Mouse (Mus musculus): ENCODE data around the gene Hoxd4.

The Hoxd4 gene

DNA sequence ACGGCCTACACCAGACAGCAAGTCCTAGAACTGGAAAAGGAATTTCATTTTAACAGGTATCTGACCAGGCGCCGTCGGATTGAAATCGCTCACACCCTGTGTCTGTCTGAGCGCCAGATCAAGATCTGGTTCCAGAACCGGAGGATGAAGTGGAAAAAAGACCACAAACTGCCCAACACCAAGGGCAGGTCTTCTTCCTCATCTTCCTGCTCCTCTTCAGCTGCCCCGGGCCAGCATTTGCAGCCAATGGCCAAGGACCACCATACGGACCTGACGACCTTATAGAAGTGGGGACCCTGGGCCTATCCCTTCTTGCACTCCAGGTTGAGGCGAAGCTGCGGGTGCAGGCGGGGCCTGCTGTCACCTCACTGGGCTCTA, 16.6 kb downstream of the Hoxd4 start:
- no peak for DNase-seq (ENCODE audit: low spot score in 2 of 2)

DNA sequence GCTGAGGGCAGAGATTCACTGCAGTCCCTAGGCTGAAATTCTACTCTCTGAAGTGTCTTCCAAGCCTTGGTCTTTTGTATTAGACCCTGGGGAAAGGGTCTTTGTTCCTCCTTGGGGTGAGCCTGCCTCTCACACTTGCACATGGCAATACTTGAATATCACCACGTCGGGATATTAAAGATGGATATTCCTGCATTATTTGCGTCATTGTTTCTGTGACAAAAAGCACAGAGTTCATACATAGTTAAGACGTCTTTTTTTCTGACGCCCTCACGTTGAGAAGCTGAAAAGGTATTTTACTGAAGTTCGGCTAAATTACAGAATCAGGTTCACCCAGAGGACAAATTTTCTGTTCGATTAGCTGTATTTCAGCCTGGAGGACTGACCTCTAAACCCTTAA, 18.6 kb downstream of the Hoxd4 start:
- DNase-seq (ENCODE audit: low spot score in 2 of 2) = no peak

DNA sequence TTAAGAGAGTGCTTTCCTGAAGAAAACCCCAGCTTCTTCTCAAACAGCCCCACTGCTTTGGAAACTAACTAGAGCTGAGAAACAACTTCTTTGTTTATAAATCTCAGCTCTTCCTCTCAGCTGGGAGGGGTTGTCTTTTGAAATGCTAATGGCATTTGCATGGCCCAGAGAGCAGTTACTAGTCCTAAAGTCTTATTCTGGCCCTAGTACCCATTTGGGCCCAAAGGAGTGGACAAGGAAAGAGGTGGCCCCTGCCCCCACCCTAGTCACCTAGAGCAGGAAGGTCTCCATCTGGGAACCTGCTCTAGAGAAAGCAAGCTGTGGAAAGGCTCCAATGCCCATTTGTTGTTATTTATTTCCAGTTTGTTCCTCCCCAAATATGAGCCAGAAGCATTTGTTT, 19.3 kb downstream of the Hoxd4 start:
- no peak for DNase-seq (ENCODE audit: low spot score in 2 of 2)

DNA sequence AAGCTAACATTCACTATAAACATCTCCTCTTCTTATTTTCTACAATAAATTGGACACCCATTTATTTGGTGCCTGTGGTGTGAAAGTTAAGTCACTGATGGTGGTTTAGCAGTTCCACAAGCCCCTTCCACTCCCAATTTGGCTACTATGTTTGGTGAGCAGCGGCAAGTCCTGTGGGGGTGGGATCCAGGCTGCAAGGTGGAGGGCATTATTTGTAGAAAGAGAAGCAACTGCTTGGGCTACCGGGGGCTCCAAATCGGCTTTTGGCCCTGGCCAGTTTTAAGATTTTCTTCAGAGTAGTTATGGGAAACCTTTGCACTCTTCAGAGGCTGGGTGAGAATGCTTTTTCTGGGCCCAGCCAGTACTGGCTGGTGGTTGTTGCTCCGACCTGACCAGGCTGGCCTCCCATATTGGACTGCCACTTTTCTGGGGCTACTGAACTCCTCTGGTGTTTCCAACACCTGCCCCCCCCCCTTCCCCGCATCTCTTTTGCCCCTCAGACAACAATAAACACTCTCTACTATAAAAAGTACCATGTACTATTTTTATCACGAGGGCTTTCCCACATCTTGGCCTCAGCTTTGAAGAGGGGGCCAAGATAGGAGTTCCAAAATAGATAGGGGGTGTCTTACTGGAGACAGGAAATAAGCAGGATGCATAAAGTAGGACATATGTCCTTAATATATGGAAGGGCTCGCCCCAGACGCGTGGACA, 20.2 kb downstream of the Hoxd4 start:
- no peak for DNase-seq (ENCODE audit: low spot score in 2 of 2)

DNA sequence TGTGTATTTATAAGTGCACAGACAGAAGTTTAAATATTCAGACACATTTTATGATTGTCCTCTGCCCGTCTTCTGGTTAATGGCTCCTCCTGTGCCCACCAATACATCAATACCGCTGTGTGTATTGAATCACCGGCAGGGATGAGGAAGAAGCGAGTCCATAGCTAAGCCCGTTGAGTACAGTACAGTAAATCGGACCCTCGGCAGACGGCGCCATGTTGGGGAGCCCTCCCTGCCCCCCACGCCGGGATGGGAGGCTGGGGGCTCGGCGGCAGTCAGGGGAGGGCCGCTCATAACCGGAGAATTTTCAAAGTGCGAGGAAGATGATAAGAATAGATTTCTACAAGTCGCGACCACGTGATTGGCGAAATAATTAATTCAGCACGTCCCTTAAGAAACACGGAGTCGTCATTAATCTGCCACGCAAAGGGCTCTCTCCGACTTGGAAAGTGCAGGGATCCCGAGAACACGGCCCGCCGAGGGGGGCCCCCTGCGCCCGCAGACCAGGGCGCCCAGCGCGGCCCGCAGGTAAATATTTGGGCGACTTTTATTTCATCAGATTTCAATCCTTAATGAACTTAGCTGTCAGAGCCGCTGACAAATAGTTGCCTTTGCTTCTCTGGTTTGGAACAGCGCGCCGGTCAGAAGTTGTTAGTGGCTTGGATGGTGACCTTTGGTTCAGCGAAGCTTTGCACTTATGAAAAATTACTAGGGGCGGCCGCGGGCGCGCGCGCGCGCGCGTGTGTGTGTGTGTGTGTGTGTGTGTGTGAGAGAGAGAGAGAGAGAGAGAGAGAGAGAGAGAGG, 21.0 kb downstream of the Hoxd4 start:
- no peak for DNase-seq (ENCODE audit: low spot score in 2 of 2)

DNA sequence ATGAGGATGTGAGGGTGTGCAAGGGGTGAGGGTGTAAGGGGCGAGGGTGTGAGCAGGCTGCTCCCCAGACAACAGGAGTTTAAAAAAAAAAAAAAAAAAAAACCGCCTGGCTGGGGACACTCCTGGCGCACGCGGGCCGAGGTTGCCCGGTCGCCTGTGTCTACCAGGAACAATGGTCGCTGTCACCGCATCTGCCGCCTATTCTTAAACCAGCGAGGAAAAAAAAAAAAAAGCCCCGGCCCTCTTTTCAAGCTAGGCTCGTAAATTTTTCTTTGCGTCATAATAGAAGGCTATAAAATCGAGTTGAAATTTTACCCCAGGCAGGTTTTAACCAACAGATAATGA, 21.6 kb downstream of the Hoxd4 start:
- no peak for DNase-seq (ENCODE audit: low spot score in 2 of 2)

DNA sequence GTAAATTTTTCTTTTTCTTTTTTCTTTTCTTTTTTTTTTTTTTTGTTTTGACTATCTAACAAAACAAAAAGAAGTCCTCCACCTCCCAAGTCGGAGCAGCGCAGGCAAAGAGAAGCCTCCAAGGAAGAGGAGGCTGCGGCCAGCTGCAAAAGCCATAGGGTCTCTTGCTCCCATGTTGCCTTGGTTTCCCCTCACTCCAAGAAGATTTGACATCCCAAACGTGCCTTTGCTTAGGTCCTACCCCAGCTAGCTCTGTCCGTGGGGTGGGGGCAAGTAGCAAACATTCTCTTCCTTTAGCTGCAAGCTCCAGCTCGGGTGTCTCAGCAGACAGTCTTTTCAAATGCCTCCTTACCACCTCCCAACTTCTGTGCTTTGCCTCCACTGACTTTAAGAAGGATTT, 22.0 kb downstream of the Hoxd4 start:
- no peak for DNase-seq (ENCODE audit: low spot score in 2 of 2)

DNA sequence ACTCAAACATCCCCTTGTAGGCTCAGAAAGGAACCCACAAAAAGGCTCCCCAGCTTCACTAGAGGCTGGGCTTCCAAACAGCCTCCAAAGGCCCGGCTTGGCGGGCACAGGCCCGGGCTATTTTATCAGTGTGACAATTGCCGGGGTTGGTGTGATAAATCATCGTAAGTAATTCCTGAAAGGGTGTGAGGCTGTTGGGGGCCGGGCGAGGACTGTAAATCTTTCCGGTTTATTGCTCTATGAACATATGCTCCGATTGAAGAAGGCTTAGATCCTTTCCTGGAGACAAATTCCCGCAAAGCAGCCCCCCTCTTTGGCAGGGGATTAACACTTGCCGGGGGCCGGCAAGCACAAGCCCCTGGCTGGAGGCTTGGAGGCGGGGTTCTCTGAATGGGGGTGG, 22.7 kb downstream of the Hoxd4 start:
- DNase-seq (ENCODE audit: low spot score in 2 of 2) = no peak

DNA sequence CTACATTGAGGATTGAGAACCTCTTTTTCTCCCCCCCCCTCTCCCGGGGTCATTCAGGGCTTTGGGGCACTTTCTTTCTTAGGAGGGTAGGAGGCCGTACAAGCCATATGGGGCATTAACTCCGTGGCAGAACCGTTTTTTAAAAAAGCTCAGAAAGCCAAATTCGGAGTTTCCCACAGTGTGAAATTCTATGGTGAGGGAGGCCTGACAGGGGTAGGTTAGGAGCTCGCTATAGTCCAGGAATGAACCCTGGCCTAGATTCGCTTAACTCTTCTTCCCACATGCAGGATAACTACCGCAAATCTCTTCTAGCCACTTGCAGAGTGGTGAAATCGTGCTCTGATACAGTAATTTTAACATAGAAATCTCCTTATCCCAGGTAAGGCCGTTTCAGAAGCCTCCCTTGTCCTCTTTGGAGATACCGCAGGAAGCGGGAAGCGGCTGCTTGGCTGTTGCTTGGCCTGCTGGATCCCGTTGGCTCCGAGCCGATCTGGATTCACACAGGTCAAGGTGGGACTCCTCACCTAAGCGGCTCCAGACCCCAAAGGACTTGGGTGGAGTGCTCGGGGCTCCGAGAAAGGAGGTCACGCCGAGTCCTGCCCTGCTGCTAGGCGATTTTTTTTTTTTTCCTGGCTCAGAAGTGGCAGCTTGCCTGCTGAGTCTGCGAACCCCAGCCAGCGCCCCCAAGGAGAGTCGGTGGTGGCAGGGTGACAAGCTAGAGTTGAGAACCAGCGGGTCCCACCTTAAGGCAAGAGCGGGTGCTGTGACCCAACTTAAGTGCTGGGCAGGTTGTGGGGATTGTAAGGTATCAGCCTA, 23.5 kb downstream of the Hoxd4 start:
- DNase-seq (ENCODE audit: low spot score in 2 of 2) = no peak

DNA sequence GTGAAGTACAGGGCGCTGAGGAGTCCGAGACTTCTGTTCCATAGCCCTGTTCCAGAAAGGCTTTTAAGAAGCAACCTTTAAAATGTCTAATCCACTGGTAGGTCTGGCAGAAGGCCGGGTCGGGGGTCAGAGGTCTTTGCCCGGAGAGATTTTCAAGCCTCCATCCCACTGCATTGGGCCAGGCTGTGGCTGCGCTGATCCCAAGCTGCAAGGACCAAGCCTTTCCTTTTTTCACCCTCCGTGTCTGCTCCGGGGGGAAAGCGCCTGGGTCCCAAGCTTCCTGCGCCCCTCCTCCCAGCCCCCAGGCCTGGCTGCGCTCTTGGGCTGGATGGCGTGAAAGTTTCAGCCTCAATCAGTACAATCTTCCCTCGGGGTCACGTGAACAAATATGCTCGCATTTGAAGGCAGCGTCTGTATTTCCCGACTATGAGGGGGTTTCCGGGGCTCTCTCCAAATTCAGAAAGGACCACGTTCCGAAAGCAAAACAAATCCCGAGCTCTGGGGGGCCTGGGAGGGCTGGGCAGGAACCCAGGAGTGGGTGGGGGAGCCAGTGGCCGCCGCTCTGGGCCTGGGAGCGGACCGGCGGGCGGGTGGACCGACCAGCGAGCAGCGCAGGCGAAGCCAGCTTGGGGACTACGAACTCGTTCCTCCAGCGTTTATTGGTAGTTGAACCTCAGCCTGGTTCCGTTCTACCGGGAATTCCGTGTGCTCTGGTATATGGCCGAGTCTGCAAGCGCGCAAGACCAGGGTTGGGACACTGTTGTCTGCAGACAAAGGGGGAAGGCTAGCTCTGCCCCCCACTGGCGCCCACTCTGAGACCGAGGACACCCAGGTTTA, 24.3 kb downstream of the Hoxd4 start:
- DNase-seq (ENCODE audit: low spot score in 2 of 2) = no peak

DNA sequence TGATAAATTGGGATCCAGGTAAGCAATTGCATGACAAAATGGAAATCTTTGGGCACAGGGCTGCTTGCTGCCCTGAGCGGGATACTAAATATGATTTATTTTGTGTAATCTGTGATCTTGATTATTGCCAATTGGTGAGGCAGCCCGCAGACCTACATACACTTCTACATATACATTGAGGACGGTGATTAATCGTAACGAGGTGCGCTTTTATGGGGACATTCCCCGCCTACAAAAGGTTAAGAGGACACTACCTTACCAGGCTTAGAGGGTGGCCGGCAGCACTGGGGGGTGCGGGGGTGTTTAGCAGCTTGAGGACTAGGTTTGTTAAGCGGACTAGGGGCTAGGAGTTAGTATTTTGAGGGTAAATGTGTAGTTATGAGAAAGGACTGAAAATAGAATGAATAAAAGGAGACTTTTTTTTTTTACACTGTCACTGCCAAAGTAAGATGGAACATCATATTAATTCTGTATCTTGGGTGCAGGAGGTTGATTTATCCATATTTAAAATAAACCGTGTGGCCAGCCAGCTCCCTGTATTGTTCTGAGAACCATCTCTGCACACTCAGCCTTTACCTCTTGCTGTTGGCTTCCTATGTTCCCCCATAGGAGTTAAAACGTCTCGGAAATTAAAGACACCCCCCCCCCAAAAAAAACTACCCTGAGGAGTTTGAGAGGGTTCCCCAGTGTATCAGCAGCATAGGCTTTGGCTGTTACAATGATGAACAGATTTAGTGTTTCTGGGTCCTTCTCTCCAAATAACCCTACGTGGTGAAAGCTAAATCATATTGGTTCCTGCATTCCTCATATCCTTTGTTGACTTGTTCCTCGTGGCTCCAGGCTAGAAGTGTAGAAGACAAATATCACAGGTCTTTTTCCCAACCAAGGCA, 25.2 kb downstream of the Hoxd4 start:
- DNase-seq (ENCODE audit: low spot score in 2 of 2) = no peak

DNA sequence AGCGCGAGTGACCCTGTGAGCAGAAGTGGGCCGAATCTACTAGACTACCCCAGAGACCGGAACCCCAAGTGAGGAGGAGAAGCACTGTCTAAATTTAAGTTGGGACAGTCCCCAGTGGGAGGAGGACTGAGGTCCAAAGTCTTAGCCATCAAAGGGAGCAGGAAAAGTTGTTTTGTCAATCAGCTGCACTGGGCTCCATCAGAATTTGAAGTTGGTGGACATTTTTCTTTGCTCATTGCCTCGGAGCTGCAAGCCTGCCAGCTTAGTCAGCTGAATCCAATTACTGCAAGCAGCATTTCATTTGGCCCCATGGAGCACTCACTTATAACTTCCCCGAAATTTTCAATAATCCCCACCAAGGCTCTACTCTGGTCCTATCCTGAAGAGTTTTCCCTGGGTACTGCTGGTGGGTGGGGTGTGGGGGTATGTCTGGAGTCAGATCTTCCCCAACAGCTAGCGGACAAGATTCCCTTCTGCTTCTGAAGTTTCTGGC, 25.9 kb downstream of the Hoxd4 start:
- DNase-seq (ENCODE audit: low spot score in 2 of 2) = no peak

DNA sequence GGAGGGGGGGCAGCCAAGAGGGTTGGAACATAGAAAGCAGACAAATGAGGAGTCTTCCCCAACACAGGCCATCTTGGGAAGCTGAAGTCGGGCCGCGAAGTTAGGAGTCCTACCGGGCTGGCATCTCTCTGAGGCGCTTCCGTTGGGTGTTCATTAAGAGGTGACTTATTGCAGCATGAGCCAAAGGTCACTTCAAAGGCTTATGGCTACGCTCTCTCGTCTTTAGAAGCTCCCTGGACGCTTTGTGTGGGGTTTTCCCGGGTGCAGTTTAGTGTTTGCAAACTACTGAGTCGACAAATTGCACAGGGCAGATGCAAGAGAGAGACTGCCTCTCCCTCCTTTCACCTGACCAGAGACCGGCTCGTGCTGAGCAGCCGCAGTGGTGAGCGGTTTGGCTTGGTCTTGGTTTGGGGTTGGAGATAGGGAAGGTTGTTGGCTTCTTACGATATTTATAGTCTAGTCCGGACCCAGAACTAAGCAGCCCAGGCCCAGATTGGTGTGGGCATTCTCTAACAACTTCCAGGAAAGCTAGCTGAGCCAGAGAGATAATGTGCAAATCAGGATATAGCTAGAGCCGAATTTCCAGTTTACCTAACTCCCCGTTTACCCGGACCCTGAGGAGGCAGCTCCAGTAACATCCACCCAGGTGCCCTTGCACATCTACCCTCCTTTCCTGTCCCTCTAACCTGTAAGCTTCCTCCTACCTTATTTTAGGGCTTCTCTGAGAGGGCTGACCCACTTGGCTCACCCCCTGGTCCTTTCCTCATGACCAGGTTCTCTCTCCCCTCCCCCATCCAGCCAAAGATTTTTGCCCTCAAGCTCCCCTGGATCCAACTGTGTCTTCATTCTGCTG, 27.1 kb downstream of the Hoxd4 start:
- DNase-seq (ENCODE audit: low spot score in 2 of 2) = no peak

DNA sequence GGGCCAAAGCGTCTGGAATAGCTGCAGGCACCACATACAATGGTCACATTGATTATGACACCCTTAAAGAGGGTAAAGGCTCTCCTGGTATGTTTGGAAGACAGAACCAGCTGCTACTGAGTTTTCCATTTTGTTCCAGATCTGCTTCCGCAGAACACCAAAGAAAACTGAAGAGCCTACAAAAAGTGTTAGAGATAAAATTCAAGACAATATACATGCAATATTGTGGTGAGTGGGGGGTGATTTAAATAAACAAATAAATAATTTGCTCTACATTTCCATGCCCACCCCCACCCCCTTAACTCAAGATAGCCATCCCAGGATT, 27.7 kb downstream of the Hoxd4 start:
- no peak for DNase-seq (ENCODE audit: low spot score in 2 of 2)

DNA sequence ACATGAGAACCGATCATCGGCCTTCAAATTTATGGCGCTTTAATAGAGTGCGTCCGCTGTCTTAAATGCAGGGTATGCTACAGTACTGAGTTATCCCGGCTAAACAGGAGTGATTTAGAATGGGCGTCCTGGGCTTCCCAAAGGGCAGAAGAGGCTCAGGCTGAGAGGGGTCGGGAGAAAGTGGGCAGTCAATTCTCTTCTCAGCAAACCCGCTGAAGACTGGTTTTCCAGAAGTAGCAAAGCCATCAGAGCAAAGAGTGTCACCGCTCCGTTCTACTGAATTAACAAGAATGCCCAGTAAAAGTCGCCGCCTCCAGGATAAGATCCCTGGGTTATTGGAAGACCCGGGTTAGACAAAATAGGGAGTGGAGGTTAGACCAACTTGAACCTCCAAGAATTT, 28.1 kb downstream of the Hoxd4 start:
- DNase-seq (ENCODE audit: low spot score in 2 of 2) = no peak

DNA sequence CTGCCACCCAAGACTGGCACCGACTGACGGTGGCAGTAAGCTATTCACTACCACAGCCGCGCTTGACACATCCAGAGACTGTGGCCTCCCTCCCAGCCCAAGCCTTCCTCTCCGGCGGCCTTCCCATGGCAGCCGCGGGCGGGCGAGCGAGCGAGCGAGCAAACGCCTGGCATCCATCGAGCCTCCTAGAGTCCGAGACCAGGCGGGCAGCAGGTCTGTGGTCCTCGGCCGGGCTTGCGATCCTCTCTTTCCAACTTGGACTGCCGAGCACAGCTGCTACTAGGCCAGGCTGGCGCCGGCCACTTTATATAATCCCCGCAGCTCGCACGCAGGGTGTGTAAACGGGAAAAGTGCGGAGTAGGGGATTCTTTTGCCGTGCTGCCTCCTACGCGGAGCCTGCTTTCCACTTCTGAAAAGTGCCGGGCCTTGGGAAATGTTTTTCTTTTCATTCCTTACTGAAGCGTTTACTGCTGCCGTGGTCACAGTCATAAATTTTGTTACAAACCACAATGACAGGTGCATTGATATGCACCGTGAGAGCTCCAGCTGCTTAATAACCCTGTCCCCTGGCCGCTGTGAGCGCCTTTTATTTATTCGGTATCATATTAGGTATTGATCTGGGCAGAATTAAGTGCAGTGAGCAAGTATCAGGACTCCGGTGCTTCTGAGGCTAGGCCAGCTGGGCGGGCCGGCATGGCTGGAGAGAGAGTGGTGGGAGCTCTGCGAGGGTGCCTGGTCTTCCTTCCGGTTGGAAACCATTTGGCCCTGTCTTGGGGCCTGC, 28.8 kb downstream of the Hoxd4 start:
- DNase-seq (ENCODE audit: low spot score in 2 of 2) = no peak

DNA sequence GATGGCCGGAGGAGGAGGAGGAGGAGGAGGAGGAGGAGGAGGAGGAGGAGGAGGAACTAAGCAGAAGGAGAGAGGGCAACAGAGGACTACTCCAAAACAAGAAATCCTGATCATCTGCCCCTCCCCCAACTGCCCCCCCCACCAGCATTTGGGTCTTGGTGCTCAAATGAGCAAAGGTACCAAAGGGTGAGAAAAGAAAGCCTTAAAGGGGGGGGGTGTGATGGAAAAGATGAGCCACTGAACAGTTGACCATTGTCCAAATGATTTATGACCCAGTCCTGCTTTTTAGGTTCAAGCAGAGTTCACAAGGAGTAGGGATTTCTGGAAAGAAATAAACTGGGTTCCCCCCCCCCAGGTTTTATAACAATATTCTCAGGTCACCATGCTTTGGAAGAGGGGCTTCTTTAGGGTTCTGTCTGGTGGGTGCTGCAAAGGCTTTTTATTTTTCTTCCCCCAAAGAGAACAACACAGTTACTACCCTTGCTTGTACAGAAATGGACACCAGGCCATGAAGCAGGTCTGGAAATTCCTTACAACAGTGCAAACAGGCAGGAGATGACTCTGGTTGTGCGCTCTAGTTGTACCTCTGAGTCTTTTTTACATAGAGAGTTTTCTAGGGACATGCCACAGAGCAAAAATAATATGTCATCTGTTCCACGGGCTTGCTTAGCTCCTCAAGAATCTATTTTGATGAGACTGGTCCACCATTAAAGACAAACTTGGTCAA, 29.7 kb downstream of the Hoxd4 start:
- DNase-seq (ENCODE audit: low spot score in 2 of 2) = no peak

DNA sequence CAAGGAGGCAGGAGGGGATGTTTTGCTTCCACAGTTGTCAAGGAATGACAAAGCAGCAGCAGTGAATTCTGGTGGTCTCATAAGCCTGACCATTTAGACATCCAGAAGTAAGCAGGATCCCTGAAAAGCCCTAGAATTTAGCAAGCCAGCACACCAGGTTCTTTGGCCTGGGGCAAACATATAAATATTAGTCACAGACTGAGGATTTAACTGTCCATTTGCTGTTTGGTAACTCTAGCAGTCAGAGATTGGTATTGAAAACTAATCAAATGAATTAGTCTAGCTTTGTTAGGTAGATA, 30.2 kb downstream of the Hoxd4 start:
- no peak for DNase-seq (ENCODE audit: low spot score in 2 of 2)

Measured in frontal cortex, postnatal 25 days (tissue).